Mouse (Mus musculus): ENCODE measurements at regions not wholly inside any gene's neighbourhood (a gene's known extent, or its start where the extent isn't known, plus 50 kb on each side); places are given as distances from the start of the nearest gene placed in this dataset.
"Not testable (repeated sequence)": the region's sequence is repeated elsewhere in the genome, so short reads cannot be mapped to it uniquely, and the experiment has no call there.

- no peak for DNase-seq
Observed at GRCm38 (mm10) chr12:117380836-117381235, 135.4 kb upstream of the Rapgef5 start.

- not testable (repeated sequence) for DNase-seq
Observed at GRCm38 (mm10) chr12:117382727-117383126, 133.6 kb upstream of the Rapgef5 start.

DNA sequence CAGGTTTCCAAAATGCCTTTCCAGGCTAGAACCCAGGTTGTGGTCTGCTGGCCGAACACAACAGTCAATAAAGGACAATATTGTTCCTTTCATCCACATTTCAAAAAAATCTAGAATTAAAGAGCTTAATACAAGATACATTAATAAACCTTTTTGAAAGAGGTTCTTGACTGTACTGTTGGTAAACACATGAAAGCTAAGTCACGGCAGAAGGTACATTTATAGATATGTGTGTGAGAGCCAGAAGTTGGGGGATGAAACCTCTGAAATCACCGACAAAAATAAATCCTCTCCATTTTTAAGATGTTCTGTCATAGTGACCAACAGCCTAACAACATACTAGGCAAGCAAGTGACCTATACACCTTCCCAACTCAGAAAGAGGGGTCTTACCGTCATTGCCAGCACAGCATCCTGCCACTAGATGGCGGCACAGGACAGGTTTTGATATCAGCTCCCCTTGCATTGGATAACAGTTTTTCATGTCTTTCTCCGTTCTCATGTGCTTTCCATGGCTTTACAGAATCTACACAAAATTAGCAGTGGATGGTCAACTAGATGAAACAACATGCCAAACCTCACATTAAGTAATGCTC is 131.1 kb upstream of the Rapgef5 start:
- peak; percentile 96 for DNase-seq

GRCm38 (mm10) chr12:117385697-117386096 is 130.6 kb upstream of the Rapgef5 start:
- no peak for DNase-seq

- no peak for DNase-seq
Observed at GRCm38 (mm10) chr12:117386957-117387356, 129.3 kb upstream of the Rapgef5 start.

DNA sequence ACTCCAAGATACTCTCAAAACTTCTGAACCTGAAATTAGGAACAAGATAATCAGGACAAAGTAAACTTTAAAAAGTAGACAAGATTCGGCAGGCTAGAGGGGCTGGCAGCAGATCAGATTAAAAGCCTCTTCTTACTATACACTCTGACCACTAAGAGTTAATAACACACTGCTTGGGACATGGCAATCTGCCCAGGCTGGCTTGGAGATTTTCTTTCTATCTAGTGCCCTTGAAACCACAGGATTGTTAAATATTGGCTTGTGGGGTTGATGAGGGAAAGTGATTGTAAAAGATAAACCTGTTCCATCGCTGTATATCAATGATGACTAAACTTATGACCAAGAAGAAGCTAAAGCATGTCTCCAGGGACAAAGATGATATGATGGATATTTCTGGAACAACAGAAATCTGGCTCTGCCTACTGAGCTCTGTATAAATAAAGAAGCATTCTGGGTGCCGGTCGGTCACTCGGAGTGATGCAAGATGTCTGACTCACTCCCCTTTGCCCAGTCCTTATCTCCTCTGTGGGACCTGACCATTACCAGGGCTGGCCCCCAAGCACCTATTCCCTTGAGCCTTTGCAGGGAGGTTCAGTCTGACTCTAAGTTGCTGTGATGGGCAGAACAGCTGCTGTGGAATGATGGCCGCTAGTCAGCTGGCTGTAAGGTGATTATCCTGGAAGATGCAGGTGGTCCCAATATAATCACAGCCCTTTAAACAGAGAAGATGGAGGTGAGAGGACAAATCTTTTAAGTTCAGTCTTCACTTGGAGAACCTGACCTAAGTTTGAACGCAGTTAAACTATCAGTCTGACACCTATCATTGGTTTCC is 126.5 kb upstream of the Rapgef5 start:
- no peak for DNase-seq

DNA sequence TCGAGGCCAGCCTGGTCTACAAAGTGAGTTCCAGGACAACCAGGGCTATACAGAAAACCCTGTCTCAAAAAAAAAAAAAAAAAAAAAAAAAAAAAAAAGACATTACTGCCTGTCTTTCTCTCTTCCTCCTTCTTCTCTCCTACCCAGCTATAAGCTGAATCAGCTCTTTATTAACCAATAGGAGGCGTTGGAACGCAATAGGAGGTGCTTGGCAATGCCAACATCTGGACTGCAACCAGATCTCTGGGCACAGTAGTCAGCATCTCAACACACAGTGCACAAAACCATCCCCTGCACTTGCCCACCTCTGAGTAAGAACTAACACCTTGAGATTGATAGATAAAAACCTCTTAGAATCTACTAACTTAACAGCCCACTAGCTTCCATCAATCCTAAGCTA is 118.8 kb upstream of the Rapgef5 start:
- DNase-seq = peak; percentile 44

- DNase-seq = peak; percentile 91
Observed at GRCm38 (mm10) chr12:117403513-117404156, 112.6 kb upstream of the Rapgef5 start.

- DNase-seq = peak; percentile 95
Observed at GRCm38 (mm10) chr12:117404157-117404752, 112.0 kb upstream of the Rapgef5 start.

DNA sequence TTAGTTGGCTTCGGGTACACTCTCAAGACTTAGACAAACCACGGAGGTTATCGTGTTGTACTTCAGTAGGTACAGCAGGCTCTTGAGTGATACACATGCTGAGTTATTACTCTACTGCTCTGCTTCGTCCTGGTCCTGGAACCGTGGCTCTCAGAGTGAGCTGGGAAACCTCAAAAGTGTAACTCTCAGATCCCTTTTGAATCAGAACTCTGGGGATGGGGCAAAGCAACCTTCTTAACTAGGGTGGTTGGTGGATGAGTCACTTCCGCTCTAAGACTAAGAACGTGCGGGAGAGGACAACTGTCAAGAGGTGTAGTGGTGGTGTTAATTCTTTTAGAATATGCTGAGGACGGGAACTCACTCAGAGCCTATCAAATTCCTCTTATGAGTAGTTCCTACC is 109.4 kb upstream of the Rapgef5 start:
- DNase-seq = peak; percentile 54

- peak; percentile 95 for DNase-seq
Observed at GRCm38 (mm10) chr12:117410604-117411003, 105.7 kb upstream of the Rapgef5 start.

GRCm38 (mm10) chr12:117412257-117412656 is 104.0 kb upstream of the Rapgef5 start:
- peak; percentile 94 for DNase-seq

GRCm38 (mm10) chr12:117412779-117413505 is 103.3 kb upstream of the Rapgef5 start:
- peak; percentile 43 for DNase-seq

DNA sequence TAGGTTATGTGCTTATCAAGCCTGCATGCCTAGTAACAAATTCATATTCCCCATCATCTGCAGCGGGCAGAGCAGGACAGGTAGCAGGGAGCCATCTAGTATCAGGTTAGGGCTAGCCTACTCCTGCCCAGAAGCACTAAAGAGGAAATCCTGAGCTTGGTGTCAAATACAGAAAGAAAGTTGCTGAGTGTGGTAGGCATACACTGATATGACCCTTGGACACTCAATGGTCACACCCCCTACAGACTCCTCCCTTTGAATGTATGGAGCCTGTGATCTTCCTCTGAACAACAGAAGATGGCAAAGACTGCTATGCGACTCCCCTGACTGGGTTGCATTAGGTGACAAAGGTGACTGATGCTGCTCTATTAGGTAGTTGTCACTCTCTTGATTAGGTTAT is 102.3 kb upstream of the Rapgef5 start:
- peak; percentile 66 for DNase-seq

GRCm38 (mm10) chr12:117415146-117415545 is 101.1 kb upstream of the Rapgef5 start:
- peak; percentile 29 for DNase-seq

- DNase-seq = peak; percentile 59
Observed at GRCm38 (mm10) chr12:117417991-117418390, 98.3 kb upstream of the Rapgef5 start.

- no peak for DNase-seq
Observed at GRCm38 (mm10) chr12:117422315-117422978, 93.8 kb upstream of the Rapgef5 start.

- no peak for DNase-seq
Observed at GRCm38 (mm10) chr12:117425363-117426031, 90.8 kb upstream of the Rapgef5 start.

- peak; percentile 92 for DNase-seq
Observed at GRCm38 (mm10) chr12:117427431-117427830, 88.8 kb upstream of the Rapgef5 start.

DNA sequence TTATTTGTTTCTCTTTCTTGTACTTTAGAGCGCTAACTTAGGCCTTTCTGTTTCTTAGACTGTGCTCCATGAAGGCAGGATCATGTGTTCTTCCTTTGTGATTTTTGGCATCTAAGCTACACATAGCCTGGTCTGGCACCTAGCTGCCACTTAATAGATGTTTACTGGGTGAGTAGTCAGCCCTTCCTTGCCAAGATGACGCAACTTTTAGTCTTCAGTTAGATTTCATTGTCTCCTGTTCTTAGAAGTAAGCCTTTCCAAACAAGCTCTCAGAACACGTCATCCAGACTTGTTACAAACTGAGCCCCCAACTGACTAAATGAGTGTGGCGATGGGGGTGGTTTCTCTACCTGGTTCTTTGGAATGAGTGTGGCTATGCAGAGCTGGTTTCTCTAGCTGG is 85.4 kb upstream of the Rapgef5 start:
- peak; percentile 84 for DNase-seq

DNA sequence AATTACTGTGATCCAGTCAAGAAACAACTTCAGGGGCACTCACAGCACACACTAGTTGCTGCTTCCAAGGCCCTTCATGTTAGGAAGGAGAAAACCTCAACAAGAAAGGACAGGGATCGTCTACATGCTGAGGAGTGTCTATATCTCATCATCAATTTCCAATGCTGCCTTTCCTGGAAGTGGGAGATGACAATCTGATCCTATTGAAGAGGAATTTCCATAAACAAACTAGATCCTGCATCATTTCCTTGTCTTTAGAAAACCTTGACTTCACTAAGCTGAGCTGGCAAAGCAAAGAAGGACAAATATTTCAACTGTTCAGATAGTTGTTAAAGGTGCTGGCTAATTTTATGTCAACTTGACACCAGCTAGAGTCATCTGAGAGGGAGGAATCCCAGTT is 83.5 kb upstream of the Rapgef5 start:
- no peak for DNase-seq

DNA sequence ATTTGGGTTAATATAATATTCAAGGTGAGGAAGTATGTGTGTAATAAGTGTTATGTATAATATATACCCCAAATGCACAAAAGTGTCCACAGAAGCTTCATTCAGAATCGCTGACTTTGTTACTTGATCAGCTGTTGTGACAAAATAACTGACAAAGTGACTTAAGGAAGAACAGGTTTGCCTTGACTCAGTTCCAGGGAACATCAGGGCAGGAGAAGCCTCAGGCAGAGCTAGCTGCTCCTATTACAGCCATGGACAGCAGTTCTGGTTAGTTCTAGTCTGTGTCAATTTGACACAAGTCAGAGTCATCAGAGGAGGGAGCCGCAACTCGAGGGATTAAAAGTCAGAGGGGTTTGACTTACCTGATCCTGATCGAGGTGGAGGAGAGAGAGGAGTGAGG is 79.3 kb upstream of the Rapgef5 start:
- peak; percentile 41 for DNase-seq

Measured in heart, adult 11 months (tissue).